Mouse (Mus musculus): ENCODE measurements around the gene Dlec1. TPM values are rescaled to one million over a fixed set of nuclear protein-coding genes. Genes with fewer than 3 reads are reported as not detected.

Dlec1 gene
- 1 to 10 TPM; 1.6 to 3.3 TPM for total RNA-seq (2021)
- long read RNA-seq, experiment 1, partial matches to known transcripts: 1 of 1 reads
- long read RNA-seq, experiment 1, other reads (novel, unspliced or antisense): 0 of 1 reads
- long read RNA-seq, experiment 2, partial matches to known transcripts: 1 of 1 reads
- long read RNA-seq, experiment 2, other reads (novel, unspliced or antisense): 0 of 1 reads

- peak; percentile 60 to 62 for DNase-seq (ENCODE audit: low spot score in 2 of 2)
These were observed at the start of gene Dlec1 for GRCm38 (mm10) chr9:119101992-119102782. Dlec1 (plus strand) TSS chr9:119102478.

- no peak for DNase-seq (ENCODE audit: low spot score in 2 of 2)
These were observed 48.2 kb upstream of the Dlec1 start for GRCm38 (mm10) chr9:119053964-119054576.

- DNase-seq (ENCODE audit: low spot score in 2 of 2): no peak
These were observed 46.9 kb upstream of the Dlec1 start for GRCm38 (mm10) chr9:119055336-119055735.

GRCm38 (mm10) chr9:119058245-119058644 lies 44.0 kb upstream of the Dlec1 start:
- no peak for DNase-seq (ENCODE audit: low spot score in 2 of 2)

- no peak for DNase-seq (ENCODE audit: low spot score in 2 of 2)
These were observed 41.6 kb upstream of the Dlec1 start for GRCm38 (mm10) chr9:119060701-119061100.

GRCm38 (mm10) chr9:119063036-119063644 lies 39.1 kb upstream of the Dlec1 start:
- no peak for DNase-seq (ENCODE audit: low spot score in 2 of 2)

- no peak for DNase-seq (ENCODE audit: low spot score in 2 of 2)
These were observed 38.0 kb upstream of the Dlec1 start for GRCm38 (mm10) chr9:119064296-119064695.

- peak; percentile 75 to 78 for DNase-seq (ENCODE audit: low spot score in 2 of 2)
These were observed 34.7 kb upstream of the Dlec1 start for GRCm38 (mm10) chr9:119067601-119068000.

- no peak for DNase-seq (ENCODE audit: low spot score in 2 of 2)
These were observed 34.0 kb upstream of the Dlec1 start for GRCm38 (mm10) chr9:119068266-119068665.

GRCm38 (mm10) chr9:119070173-119070825 lies 32.0 kb upstream of the Dlec1 start:
- no peak for DNase-seq (ENCODE audit: low spot score in 2 of 2)

- no peak for DNase-seq (ENCODE audit: low spot score in 2 of 2)
These were observed 30.5 kb upstream of the Dlec1 start for GRCm38 (mm10) chr9:119071786-119072185.

GRCm38 (mm10) chr9:119073184-119073895 lies 28.9 kb upstream of the Dlec1 start:
- DNase-seq (ENCODE audit: low spot score in 2 of 2): no peak

- DNase-seq (ENCODE audit: low spot score in 2 of 2): no peak
These were observed 26.6 kb upstream of the Dlec1 start for GRCm38 (mm10) chr9:119075685-119076084.

- DNase-seq (ENCODE audit: low spot score in 2 of 2): no peak
These were observed 22.1 kb upstream of the Dlec1 start for GRCm38 (mm10) chr9:119080040-119080675.

GRCm38 (mm10) chr9:119082039-119082438 lies 20.2 kb upstream of the Dlec1 start:
- DNase-seq (ENCODE audit: low spot score in 2 of 2): no peak

GRCm38 (mm10) chr9:119082656-119083430 lies 19.4 kb upstream of the Dlec1 start:
- DNase-seq (ENCODE audit: low spot score in 2 of 2): no peak

GRCm38 (mm10) chr9:119083966-119084365 lies 18.3 kb upstream of the Dlec1 start:
- DNase-seq (ENCODE audit: low spot score in 2 of 2): no peak

- DNase-seq (ENCODE audit: low spot score in 2 of 2): no peak
These were observed 15.8 kb upstream of the Dlec1 start for GRCm38 (mm10) chr9:119086451-119086850.

GRCm38 (mm10) chr9:119087309-119087708 lies 15.0 kb upstream of the Dlec1 start:
- DNase-seq (ENCODE audit: low spot score in 2 of 2): no peak
